Mouse (Mus musculus) liver, adult 2 months (tissue): ENCODE data around the gene Iffo1. TPM values are rescaled to one million over a fixed set of nuclear protein-coding genes. Genes with fewer than 3 reads are reported as not detected.

Experiments
- DNase-seq: peaks from one replicate; pipeline ENCODE4 v3.0.0-alpha.2; 2011; ENCODE audit warnings: low read depth, low spot score; ENCODE audit errors: extremely low read depth
- H3K27ac ChIP-seq: fragments of 200-500 bp; replicated peaks from 2 replicates; pipeline ENCODE4 v1.5.1; 2012; ENCODE audit warnings: low read depth, mild to moderate bottlenecking, control low read depth, inconsistent platforms, low read length; ENCODE audit not compliant: insufficient read depth
- H3K27me3 ChIP-seq: fragments of 200-500 bp; 2 replicates; pipeline ENCODE4 v1.6.1; 2012; ENCODE audit warnings: mild to moderate bottlenecking, moderate library complexity, low read length, inconsistent platforms; ENCODE audit not compliant: control insufficient read depth, insufficient read depth
- H3K36me3 ChIP-seq: fragments of 200-500 bp; 2 replicates; pipeline ENCODE4 v1.6.1; 2012; ENCODE audit warnings: low read length, inconsistent platforms; ENCODE audit not compliant: control insufficient read depth, insufficient read depth
- H3K4me1 ChIP-seq: fragments of 200-500 bp; 2 replicates; pipeline ENCODE4 v1.6.1; 2011; ENCODE audit warnings: low read length; ENCODE audit not compliant: control insufficient read depth, insufficient read depth
- H3K4me3 ChIP-seq: fragments of 200-500 bp; 2 replicates; pipeline ENCODE4 v1.5.1; 2011; ENCODE audit warnings: low read depth, mild to moderate bottlenecking, control low read depth, low read length, moderate library complexity; ENCODE audit not compliant: insufficient read depth
- H3K79me2 ChIP-seq: fragments of 200-500 bp; 2 replicates; pipeline ENCODE4 v1.6.1; 2012; ENCODE audit warnings: inconsistent platforms, mild to moderate bottlenecking, low read length, moderate library complexity; ENCODE audit not compliant: control insufficient read depth, insufficient read depth
- H3K9ac ChIP-seq: fragments of 200-500 bp; 2 replicates; pipeline ENCODE4 v1.6.1; 2012; ENCODE audit warnings: low read depth, mild to moderate bottlenecking, control low read depth, inconsistent platforms, low read length
- CTCF ChIP-seq: fragments of 200-500 bp; IDR thresholded peaks from 2 replicates; pipeline ENCODE4 v1.5.1; 2011; ENCODE audit warnings: low read depth, low read length, control low read depth
- POLR2A ChIP-seq: fragments of 200-500 bp; IDR thresholded peaks from 2 replicates; pipeline ENCODE4 v1.6.1; 2011; ENCODE audit warnings: low read length, control low read depth; ENCODE audit not compliant: insufficient read depth; ENCODE audit errors: extremely low read depth
- WGBS: fragments of 180-500 bp; shearing (Covaris S2); methylation state at CpG from one replicate; pipeline ENCODE4 v1.1.7; 2018; 5-methylcytosine and 5-hydroxymethylcytosine counted together
- polyA plus RNA-seq: library from polyadenylated mRNA; depleted of rRNA; stranded (reverse); fragments of >200 nt; gene quantifications from 2 replicates; pipeline ENCODE4 v1.2.3, GENCODE M21; 2012
- total RNA-seq: library from RNA; depleted of rRNA; stranded (reverse); fragments of >200 nt; gene quantifications from 2 replicates; pipeline ENCODE4 v1.2.3, GENCODE M21; 2014

Iffo1 gene
- total and polyA plus RNA-seq, 2 experiments = 2.5 to 9.9 TPM

- peaks cover 9% of the 10 kb centered on the region for H3K4me1 ChIP-seq
- no peak overlapping the region for H3K4me3 ChIP-seq
- DNase-seq = no peak
- H3K27me3 ChIP-seq = no peaks in the 10 kb centered on the region
- peaks cover 12% of the 10 kb centered on the region; the same call in 1 of the 2 replicates for H3K79me2 ChIP-seq
- WGBS = 86% methylated on average over 3 of the region's 3 CpGs
- H3K27ac ChIP-seq = no peak overlapping the region
- TF ChIP-seq POLR2A (no peak), CTCF (no peak)
- H3K9ac ChIP-seq = no peak overlapping the region
- H3K36me3 ChIP-seq = peaks cover 12% of the 10 kb centered on the region; the same call in 1 of the 2 replicates
Measured at GRCm38 (mm10) chr6:125143128-125143527, 1.9 kb upstream of the Iffo1 start.

GRCm38 (mm10) chr6:125143904-125144303, 1.1 kb upstream of the Iffo1 start:
- H3K4me3 ChIP-seq = no peak overlapping the region
- no peak overlapping the region for H3K27ac ChIP-seq
- WGBS = 81% methylated on average over 9 of the region's 9 CpGs
- H3K79me2 ChIP-seq = peaks cover 12% of the 10 kb centered on the region; the same call in 1 of the 2 replicates
- DNase-seq = no peak
- TF ChIP-seq POLR2A (no peak), CTCF (no peak)
- H3K9ac ChIP-seq = no peak overlapping the region
- no peaks in the 10 kb centered on the region for H3K27me3 ChIP-seq
- H3K4me1 ChIP-seq = peaks cover 12% of the 10 kb centered on the region
- peaks cover 12% of the 10 kb centered on the region; the same call in 1 of the 2 replicates for H3K36me3 ChIP-seq

DNA sequence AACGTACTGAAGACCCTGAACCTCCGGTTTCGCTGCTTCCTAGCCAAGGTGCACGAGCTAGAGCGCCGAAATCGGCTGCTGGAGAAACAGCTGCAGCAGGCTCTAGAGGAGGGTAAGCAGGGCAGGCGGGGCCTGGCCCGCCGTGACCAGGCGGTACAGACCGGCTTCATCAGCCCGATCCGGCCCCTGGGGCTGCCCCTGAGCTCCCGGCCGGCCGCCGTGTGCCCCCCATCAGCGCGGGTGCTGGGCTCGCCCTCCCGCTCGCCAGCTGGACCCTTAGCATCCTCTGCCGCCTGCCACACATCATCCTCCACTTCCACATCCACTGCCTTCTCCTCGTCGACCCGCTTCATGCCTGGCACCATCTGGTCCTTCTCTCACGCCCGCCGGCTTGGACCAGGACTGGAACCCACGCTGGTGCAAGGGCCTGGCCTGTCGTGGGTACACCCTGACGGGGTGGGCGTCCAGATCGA, 474 bp downstream of the Iffo1 start:
- Histone ChIP-seq H3K9ac (peak overlapping the region; percentile 71), H3K79me2 (peaks cover 12% of the 10 kb centered on the region; the same call in 1 of the 2 replicates), H3K27ac (peak overlapping the region; percentile 50), H3K27me3 (no peaks in the 10 kb centered on the region), H3K4me1 (peaks cover 14% of the 10 kb centered on the region), H3K36me3 (peaks cover 9% of the 10 kb centered on the region; the same call in 1 of the 2 replicates), H3K4me3 (peak overlapping the region; percentile 75)
- no peak for TF ChIP-seq POLR2A
- no peak for TF ChIP-seq CTCF
- WGBS = 2% methylated on average over 35 of the region's 35 CpGs
- no peak for DNase-seq

GRCm38 (mm10) chr6:125146148-125146547, 1.1 kb downstream of the Iffo1 start:
- peaks cover 14% of the 10 kb centered on the region for H3K4me1 ChIP-seq
- no peak overlapping the region; the same call in 1 of the 2 replicates for H3K27ac ChIP-seq
- H3K27me3 ChIP-seq = no peaks in the 10 kb centered on the region
- no peak overlapping the region for H3K4me3 ChIP-seq
- DNase-seq = no peak
- TF ChIP-seq POLR2A = no peak
- no peak for TF ChIP-seq CTCF
- H3K36me3 ChIP-seq = peaks cover 5% of the 10 kb centered on the region; the same call in 1 of the 2 replicates
- H3K79me2 ChIP-seq = peaks cover 12% of the 10 kb centered on the region; the same call in 1 of the 2 replicates
- 61% methylated on average over 7 of the region's 7 CpGs for WGBS
- H3K9ac ChIP-seq = 0 out of 2 replicates have a peak overlapping the region, but pooled peaks have one; percentile 2

DNA sequence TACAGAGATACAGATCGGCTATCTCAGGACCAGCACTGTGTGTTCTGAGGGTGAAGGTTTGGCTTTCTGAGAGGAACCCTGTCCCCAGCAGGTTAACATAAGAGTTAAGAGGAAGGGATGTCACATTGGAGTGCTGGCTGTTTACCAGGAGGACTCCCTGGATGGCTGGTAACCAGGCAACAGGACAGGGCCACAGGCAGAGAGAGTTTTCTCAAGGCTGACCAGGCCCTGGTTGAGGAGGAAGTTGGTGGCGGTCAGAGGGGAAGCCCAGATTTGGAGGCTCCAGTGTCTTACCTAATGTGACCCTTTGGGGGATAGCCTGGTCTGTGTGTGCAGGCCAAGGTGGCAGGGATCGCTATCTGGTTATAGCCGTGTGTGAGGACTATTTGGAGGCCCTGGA, 1.8 kb downstream of the Iffo1 start:
- no peaks in the 10 kb centered on the region for H3K27me3 ChIP-seq
- TF ChIP-seq POLR2A (no peak), CTCF (no peak)
- peaks cover 12% of the 10 kb centered on the region; the same call in 1 of the 2 replicates for H3K79me2 ChIP-seq
- peaks cover 14% of the 10 kb centered on the region for H3K4me1 ChIP-seq
- WGBS = 64% methylated on average over 4 of the region's 4 CpGs
- peak overlapping the region; percentile 17 for H3K27ac ChIP-seq
- H3K9ac ChIP-seq = 0 out of 2 replicates have a peak overlapping the region, but pooled peaks have one; percentile 13
- DNase-seq = peak; percentile 29
- no peak overlapping the region for H3K4me3 ChIP-seq
- 0 out of 2 replicates have a peak, but pooled peaks cover 2% of the 10 kb centered on the region for H3K36me3 ChIP-seq

- Histone ChIP-seq H3K4me1 (peaks cover 14% of the 10 kb centered on the region), H3K27me3 (no peaks in the 10 kb centered on the region), H3K79me2 (peaks cover 12% of the 10 kb centered on the region; the same call in 1 of the 2 replicates), H3K4me3 (no peak overlapping the region), H3K27ac (peak overlapping the region; percentile 17), H3K36me3 (no peaks in the 10 kb centered on the region), H3K9ac (no peak overlapping the region)
- no peak for DNase-seq
- WGBS = 72% methylated on average over 10 of the region's 10 CpGs
- TF ChIP-seq POLR2A (no peak), CTCF (no peak)
Measured at GRCm38 (mm10) chr6:125147329-125147728, 2.3 kb downstream of the Iffo1 start.
